In the genomic region with DNA sequence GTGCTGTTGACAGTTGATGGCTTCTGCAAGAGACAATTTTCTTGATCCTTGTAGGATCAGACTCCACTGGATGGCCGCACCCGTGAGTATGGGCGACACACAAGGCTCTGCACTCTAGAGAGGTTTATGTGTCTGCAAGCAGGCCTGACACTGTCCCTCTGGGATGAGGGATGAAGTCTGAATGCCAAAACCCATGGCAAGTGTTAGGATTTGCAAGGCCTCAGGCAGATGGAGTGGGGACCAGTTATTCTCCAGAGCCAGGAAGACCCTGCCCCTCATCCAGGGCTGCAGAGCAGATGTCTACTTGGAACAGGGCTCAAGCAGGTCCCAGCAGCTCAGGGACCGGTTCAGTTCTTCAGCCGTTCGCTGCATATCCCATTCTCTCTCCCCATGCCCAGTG, we compare ENCODE assay signal across 18 mouse cellular contexts. TPM values are rescaled to one million over a fixed set of nuclear protein-coding genes. Genes with fewer than 3 reads are reported as not detected.
A peak's percentile ranks its signal among the peaks of the same experiment; 100 is the strongest.
DNase-seq lines count a peak whose midpoint lies in the region; ATAC-seq lines count a peak whose summit lies in the region.
"Had no signal": no experiment of that assay in that cellular context is flagged by ENCODE, and none has a peak within 500 bp of the region (broad histone marks: within the 10 kb centered on the region; RNA-seq: fewer than 3 reads in every experiment).

No protein-coding gene starts in this region.

- H3K9ac ChIP-seq in heart, embryonic 13.5 days, result peak overlapping the region; percentile 2; the same call in 1 of the 2 replicates
- no peak overlapping the region for H3K9ac ChIP-seq in intestine, embryonic 16.5 days (ENCODE audit: low read depth, low read length)
- no peak overlapping the region for H3K9ac ChIP-seq in intestine, embryonic 15.5 days
- H3K9ac ChIP-seq in lung, embryonic 16.5 days (ENCODE audit: low read length), result peak overlapping the region; percentile 8
- no peak overlapping the region for H3K9ac ChIP-seq in limb, embryonic 15.5 days
- H3K9ac ChIP-seq: embryonic facial prominence, embryonic 12.5 days had no signal

- DNase-seq in heart, adult 18-20 months, result no peak
- DNase-seq in lung, adult 18-20 months, result no peak
- DNase-seq in layer of hippocampus, postnatal 25 days (ENCODE audit: extremely low spot score in 1 of 2, low spot score in 1 of 2), result no peak
- DNase-seq: adrenal gland, postnatal 25 days; cerebellum, adult 18-20 months; gastrocnemius, postnatal 25 days; midbrain, embryonic 14.5 days; right cerebral cortex, postnatal 4 days had no signal

- no peaks in the 10 kb centered on the region for H3K9me3 ChIP-seq in heart, embryonic 13.5 days
- H3K9me3 ChIP-seq in intestine, embryonic 16.5 days (ENCODE audit: control insufficient read depth, low read length), result no peaks in the 10 kb centered on the region
- no peaks in the 10 kb centered on the region for H3K9me3 ChIP-seq in intestine, embryonic 15.5 days
- H3K9me3 ChIP-seq in lung, embryonic 16.5 days (ENCODE audit: control insufficient read depth, low read length), result no peaks in the 10 kb centered on the region
- H3K9me3 ChIP-seq in limb, embryonic 15.5 days, result no peaks in the 10 kb centered on the region
- H3K9me3 ChIP-seq: embryonic facial prominence, embryonic 12.5 days had no signal

- 83% methylated on average over 6 of the region's 6 CpGs for WGBS in heart, embryonic 13.5 days
- WGBS in intestine, embryonic 16.5 days, result 86% methylated on average over 6 of the region's 6 CpGs
- WGBS in intestine, embryonic 15.5 days, result 90% methylated on average over 6 of the region's 6 CpGs
- 89% methylated on average over 6 of the region's 6 CpGs for WGBS in lung, embryonic 16.5 days
- 77% methylated on average over 6 of the region's 6 CpGs for WGBS in limb, embryonic 15.5 days

- peaks cover 39% of the 10 kb centered on the region for H3K4me1 ChIP-seq in heart, embryonic 13.5 days
- H3K4me1 ChIP-seq in intestine, embryonic 16.5 days (ENCODE audit: control insufficient read depth, insufficient read depth, low read length), result peaks cover 10% of the 10 kb centered on the region; the same call in 1 of the 2 replicates
- H3K4me1 ChIP-seq in intestine, embryonic 15.5 days (replicated peaks), result peaks cover 12% of the 10 kb centered on the region
- peaks cover 15% of the 10 kb centered on the region for H3K4me1 ChIP-seq in lung, embryonic 16.5 days (replicated peaks; ENCODE audit: control insufficient read depth, insufficient read depth, low read length)
- peaks cover 14% of the 10 kb centered on the region for H3K4me1 ChIP-seq in limb, embryonic 15.5 days

- H3K4me2 ChIP-seq in heart, embryonic 13.5 days, result no peak overlapping the region
- no peak overlapping the region for H3K4me2 ChIP-seq in intestine, embryonic 16.5 days (ENCODE audit: low read depth, low read length)
- H3K4me2 ChIP-seq in intestine, embryonic 15.5 days (replicated peaks), result no peak overlapping the region
- H3K4me2 ChIP-seq in lung, embryonic 16.5 days (ENCODE audit: low read depth, low read length), result no peak overlapping the region
- no peak overlapping the region for H3K4me2 ChIP-seq in limb, embryonic 15.5 days
- H3K4me2 ChIP-seq: embryonic facial prominence, embryonic 12.5 days had no signal

- H3K27me3 ChIP-seq in heart, embryonic 13.5 days (replicated peaks), result 0 out of 2 replicates have a peak, but pooled peaks cover 8% of the 10 kb centered on the region
- no peaks in the 10 kb centered on the region for H3K27me3 ChIP-seq in intestine, embryonic 16.5 days (replicated peaks; ENCODE audit: control insufficient read depth, insufficient read depth, low read length)
- H3K27me3 ChIP-seq in intestine, embryonic 15.5 days (replicated peaks), result no peaks in the 10 kb centered on the region
- no peaks in the 10 kb centered on the region for H3K27me3 ChIP-seq in lung, embryonic 16.5 days (ENCODE audit: control insufficient read depth, insufficient read depth, low read depth, low read length)
- no peaks in the 10 kb centered on the region for H3K27me3 ChIP-seq in limb, embryonic 15.5 days
- H3K27me3 ChIP-seq: embryonic facial prominence, embryonic 12.5 days had no signal

- no peaks in the 10 kb centered on the region for H3K36me3 ChIP-seq in heart, embryonic 13.5 days
- H3K36me3 ChIP-seq in intestine, embryonic 16.5 days (ENCODE audit: control insufficient read depth, insufficient read depth, low read length), result no peaks in the 10 kb centered on the region
- H3K36me3 ChIP-seq in intestine, embryonic 15.5 days, result no peaks in the 10 kb centered on the region
- H3K36me3 ChIP-seq in lung, embryonic 16.5 days (ENCODE audit: control insufficient read depth, insufficient read depth, low read length), result no peaks in the 10 kb centered on the region
- H3K36me3 ChIP-seq in limb, embryonic 15.5 days, result no peaks in the 10 kb centered on the region
- H3K36me3 ChIP-seq: embryonic facial prominence, embryonic 12.5 days had no signal

- ATAC-seq in heart, embryonic 13.5 days (ENCODE audit: extremely low read depth, insufficient number of reproducible peaks, low FRiP score, low TSS enrichment), result no peak
- ATAC-seq in intestine, embryonic 16.5 days, result no peak
- ATAC-seq in intestine, embryonic 15.5 days, result no peak
- ATAC-seq in lung, embryonic 16.5 days (ENCODE audit: low read depth), result no peak
- ATAC-seq in limb, embryonic 15.5 days (ENCODE audit: insufficient number of reproducible peaks, low FRiP score, low TSS enrichment, low read depth), result no peak
- ATAC-seq: activated CD4-positive, CD25-positive, alpha-beta regulatory T cell, adult 4 months; Patski had no signal

- no peak overlapping the region for H3K4me3 ChIP-seq in heart, embryonic 13.5 days
- no peak overlapping the region for H3K4me3 ChIP-seq in intestine, embryonic 16.5 days (ENCODE audit: low read length)
- no peak overlapping the region for H3K4me3 ChIP-seq in intestine, embryonic 15.5 days (replicated peaks)
- no peak overlapping the region for H3K4me3 ChIP-seq in lung, embryonic 16.5 days (ENCODE audit: low read length)
- H3K4me3 ChIP-seq in limb, embryonic 15.5 days, result no peak overlapping the region
- H3K4me3 ChIP-seq: embryonic facial prominence, embryonic 12.5 days had no signal

- peak overlapping the region; percentile 28; the same call in 1 of the 2 replicates for H3K27ac ChIP-seq in heart, embryonic 13.5 days (replicated peaks)
- H3K27ac ChIP-seq in intestine, embryonic 16.5 days (ENCODE audit: low read length), result 0 out of 2 replicates have a peak overlapping the region, but pooled peaks have one; percentile 6
- no peak overlapping the region for H3K27ac ChIP-seq in intestine, embryonic 15.5 days
- peak overlapping the region; percentile 66 for H3K27ac ChIP-seq in lung, embryonic 16.5 days (ENCODE audit: low read length)
- H3K27ac ChIP-seq in limb, embryonic 15.5 days, result peak overlapping the region; percentile 38

RNA-seq across cellular contexts. Expression of a gene that starts 7.9 kb away (rescaled TPM):
- 12.4 and 12.5 TPM in 2 replicates for polyA plus RNA-seq in heart, embryonic 13.5 days (2015; fragmentation: Nextera tagmentation; extraction: Ambion mirVana)
- total RNA-seq in heart, adult 18-20 months (2021), result 10 to 100 TPM; 16.9 to 17.8 TPM
- 5.6 and 7.9 TPM in 2 replicates for polyA plus RNA-seq in intestine, embryonic 16.5 days (2015; fragmentation: Nextera tagmentation; extraction: Ambion mirVana)
- polyA plus RNA-seq in intestine, embryonic 15.5 days (2015; fragmentation: Nextera tagmentation; extraction: Ambion mirVana), result 19.8 and 21.7 TPM in 2 replicates
- 11.3 and 15.9 TPM in 2 replicates for polyA plus RNA-seq in lung, embryonic 16.5 days (2015; fragmentation: Nextera tagmentation; extraction: Ambion mirVana)
- polyA plus RNA-seq in limb, embryonic 15.5 days (2015; fragmentation: Nextera tagmentation; extraction: Ambion mirVana), result 11.8 and 14.9 TPM in 2 replicates
- 10 to 100 TPM; 89.5 to 91.9 TPM for total RNA-seq in layer of hippocampus, postnatal 25 days (2021)

RNA-seq across cellular contexts. Expression of a gene that starts 51.0 kb away (rescaled TPM):
- 1,511 and 1,650 TPM in 2 replicates for polyA plus RNA-seq in heart, embryonic 13.5 days (2015; fragmentation: Nextera tagmentation; extraction: Ambion mirVana)
- total RNA-seq in heart, adult 18-20 months (2021), result 1,000 to 10,000 TPM; 1,322 to 1,486 TPM
- polyA plus RNA-seq in intestine, embryonic 16.5 days (2015; fragmentation: Nextera tagmentation; extraction: Ambion mirVana), result 900 and 957 TPM in 2 replicates
- polyA plus RNA-seq in intestine, embryonic 15.5 days (2015; fragmentation: Nextera tagmentation; extraction: Ambion mirVana), result 924 and 941 TPM in 2 replicates
- polyA plus RNA-seq in lung, embryonic 16.5 days (2015; fragmentation: Nextera tagmentation; extraction: Ambion mirVana), result 621 and 663 TPM in 2 replicates
- polyA plus RNA-seq in limb, embryonic 15.5 days (2015; fragmentation: Nextera tagmentation; extraction: Ambion mirVana), result 515 and 585 TPM in 2 replicates
- 100 to 1,000 TPM; 374 to 410 TPM for total RNA-seq in layer of hippocampus, postnatal 25 days (2021)

RNA-seq across cellular contexts. Expression of a gene that starts 55.6 kb away (rescaled TPM):
- polyA plus RNA-seq in heart, embryonic 13.5 days (2015; fragmentation: Nextera tagmentation; extraction: Ambion mirVana), result 0.07 and 0.19 TPM in 2 replicates
- total RNA-seq in heart, adult 18-20 months (2021), result under 1 TPM; 0.22 to 0.54 TPM
- 0.20 and 0.24 TPM in 2 replicates for polyA plus RNA-seq in intestine, embryonic 16.5 days (2015; fragmentation: Nextera tagmentation; extraction: Ambion mirVana)
- 0.46 TPM in 1 of 2 replicates, not detected in the other for polyA plus RNA-seq in intestine, embryonic 15.5 days (2015; fragmentation: Nextera tagmentation; extraction: Ambion mirVana)
- 0.18 and 0.23 TPM in 2 replicates for polyA plus RNA-seq in lung, embryonic 16.5 days (2015; fragmentation: Nextera tagmentation; extraction: Ambion mirVana)
- polyA plus RNA-seq in limb, embryonic 15.5 days (2015; fragmentation: Nextera tagmentation; extraction: Ambion mirVana), result 0.19 and 0.88 TPM in 2 replicates
- total RNA-seq in layer of hippocampus, postnatal 25 days (2021), result under 1 TPM; 0.09 to 0.22 TPM
- total RNA-seq: adrenal gland, postnatal 25 days; liver, adult 2 months; neutrophil, adult 5-6 weeks had no signal
- polyA plus RNA-seq: activated CD4-positive, CD25-positive, alpha-beta regulatory T cell, adult 4 months; liver, adult 2 months had no signal

Comparison
In these comparisons a context has a peak if more than half of its experiments do, and no peak if none do; other contexts are left out.
1. H3K9ac ChIP-seq: peak in heart, embryonic 13.5 days (single experiment) and lung, embryonic 16.5 days (single experiment); none in intestine, embryonic 16.5 days (single experiment), intestine, embryonic 15.5 days (single experiment) and limb, embryonic 15.5 days (single experiment).